Mouse (Mus musculus): ENCODE measurements around the gene Nbeal2. TPM values are rescaled to one million over a fixed set of nuclear protein-coding genes. Genes with fewer than 3 reads are reported as not detected.

Gene Nbeal2
- polyA plus RNA-seq, 1 experiment from 2014 or later = 10.9 TPM

DNA sequence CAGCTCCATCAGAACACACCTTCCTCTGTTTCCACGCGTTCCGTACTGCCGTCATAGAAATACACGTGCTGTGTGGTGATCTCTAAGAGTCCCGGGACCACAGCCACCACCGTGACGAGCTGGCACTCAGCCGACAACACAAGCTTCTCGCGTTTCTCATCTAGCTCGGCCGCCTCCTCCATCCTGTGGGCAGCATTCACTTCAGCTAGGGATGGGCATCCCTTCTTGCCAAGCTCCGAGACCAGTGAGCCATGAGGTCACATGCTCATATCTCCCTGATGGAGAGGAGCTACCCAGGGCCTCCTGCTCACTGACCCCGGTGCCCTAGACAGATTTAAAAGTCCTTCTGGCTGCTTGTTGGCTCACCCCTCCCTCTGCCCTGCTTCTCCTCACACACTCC, 23.8 kb downstream of the Nbeal2 start:
- no peak overlapping the region for H3K4me3 ChIP-seq (replicated peaks; ENCODE audit: low read length)
- no peak for ATAC-seq (ENCODE audit: insufficient read depth, low FRiP score)
- WGBS = 88% methylated on average over 15 of the region's 15 CpGs
- H3K4me1 ChIP-seq (ENCODE audit: control insufficient read depth, insufficient read depth, low read length) = peaks cover 4% of the 10 kb centered on the region; the same call in 1 of the 2 replicates
- H3K27me3 ChIP-seq (ENCODE audit: control insufficient read depth, insufficient read depth, low read length) = peaks cover 16% of the 10 kb centered on the region
- no peak overlapping the region for H3K4me2 ChIP-seq (ENCODE audit: low read depth, low read length)
- H3K9ac ChIP-seq (ENCODE audit: low read length) = no peak overlapping the region
- H3K36me3 ChIP-seq (ENCODE audit: control insufficient read depth, insufficient read depth, low read length) = no peaks in the 10 kb centered on the region
- no peak overlapping the region for H3K27ac ChIP-seq (ENCODE audit: low read length)
- no peaks in the 10 kb centered on the region for H3K9me3 ChIP-seq (replicated peaks; ENCODE audit: control insufficient read depth, low read length)

GRCm38 (mm10) chr9:110625350-110625908, 28.5 kb downstream of the Nbeal2 start:
- H3K9ac ChIP-seq (ENCODE audit: low read length) = peak overlapping the region; percentile 81
- no peak for ATAC-seq (ENCODE audit: insufficient read depth, low FRiP score)
- H3K4me3 ChIP-seq (replicated peaks; ENCODE audit: low read length) = peak overlapping the region; percentile 61
- H3K4me1 ChIP-seq (ENCODE audit: control insufficient read depth, insufficient read depth, low read length) = peaks cover 12% of the 10 kb centered on the region; the same call in 1 of the 2 replicates
- no peaks in the 10 kb centered on the region for H3K9me3 ChIP-seq (replicated peaks; ENCODE audit: control insufficient read depth, low read length)
- H3K4me2 ChIP-seq (ENCODE audit: low read depth, low read length) = peak overlapping the region; percentile 89
- peak overlapping the region; percentile 48; the same call in 1 of the 2 replicates for H3K27ac ChIP-seq (ENCODE audit: low read length)
- H3K27me3 ChIP-seq (ENCODE audit: control insufficient read depth, insufficient read depth, low read length) = no peaks in the 10 kb centered on the region
- 74% methylated on average over 11 of the region's 11 CpGs for WGBS
- H3K36me3 ChIP-seq (ENCODE audit: control insufficient read depth, insufficient read depth, low read length) = no peaks in the 10 kb centered on the region

DNA sequence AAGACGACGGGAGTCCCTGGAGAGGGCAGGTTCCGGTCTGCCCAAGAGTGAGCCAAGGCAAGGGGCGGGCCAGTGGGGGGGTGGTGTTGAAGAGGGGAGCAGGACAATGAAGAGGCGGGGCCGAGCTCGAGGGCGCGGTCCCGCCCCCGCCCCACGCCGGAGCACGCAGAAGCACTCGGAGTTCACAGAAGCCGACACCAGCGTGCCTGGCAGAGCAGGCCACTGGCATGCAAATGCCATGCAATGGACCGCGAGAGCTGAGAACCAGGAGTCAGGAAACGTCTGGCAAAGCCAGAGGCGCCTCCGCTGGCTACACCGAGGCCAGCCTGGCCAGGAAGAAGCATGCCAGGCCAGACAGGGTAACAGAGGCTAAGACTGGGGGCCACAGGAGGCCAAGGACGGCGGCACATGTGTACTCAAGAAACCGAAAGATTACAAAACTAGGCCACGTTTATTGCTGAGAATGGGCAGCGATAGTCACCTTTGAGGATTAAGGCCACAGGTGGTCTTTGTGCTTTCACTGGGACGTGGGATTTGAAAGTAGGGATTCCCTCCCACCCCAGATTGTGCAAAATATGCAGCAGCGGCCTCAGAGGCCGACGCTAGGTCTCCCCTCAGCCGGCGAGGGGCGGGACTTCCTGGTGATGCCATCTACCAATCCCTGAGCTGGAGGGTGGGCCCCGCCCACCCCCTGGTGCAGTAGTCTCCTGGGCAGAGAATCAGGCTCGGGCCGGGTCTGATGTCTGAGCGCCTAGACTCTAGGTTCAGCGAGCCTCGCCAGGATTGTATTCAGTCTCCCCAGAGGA, 29.4 kb downstream of the Nbeal2 start, which contains the start of gene Nradd:
TSS of gene Nradd (minus strand) at position 92 of the 806 bp plus-strand sequence.
- Histone ChIP-seq H3K9ac (ENCODE audit: low read length) (peak within 1 kb of the TSS; percentile 81), H3K4me3 (replicated peaks; ENCODE audit: low read length) (peak within 1 kb of the TSS; percentile 61), H3K27me3 (ENCODE audit: control insufficient read depth, insufficient read depth, low read length) (no peaks in the 10 kb centered on the region), H3K36me3 (ENCODE audit: control insufficient read depth, insufficient read depth, low read length) (0 out of 2 replicates have a peak, but pooled peaks cover 4% of the 10 kb centered on the region), H3K27ac (ENCODE audit: low read length) (peak within 1 kb of the TSS; percentile 80), H3K4me1 (ENCODE audit: control insufficient read depth, insufficient read depth, low read length) (peaks cover 12% of the 10 kb centered on the region; the same call in 1 of the 2 replicates), H3K4me2 (ENCODE audit: low read depth, low read length) (peak within 1 kb of the TSS; percentile 89), H3K9me3 (replicated peaks; ENCODE audit: control insufficient read depth, low read length) (no peaks in the 10 kb centered on the region)
- peak; percentile 94 for ATAC-seq (ENCODE audit: insufficient read depth, low FRiP score)
- WGBS = 2% methylated on average over 41 of the region's 41 CpGs

GRCm38 (mm10) chr9:110623416-110624195, 30.4 kb downstream of the Nbeal2 start:
- WGBS = 37% methylated on average over 8 of the region's 8 CpGs
- ATAC-seq (ENCODE audit: insufficient read depth, low FRiP score) = no peak
- H3K4me1 ChIP-seq (ENCODE audit: control insufficient read depth, insufficient read depth, low read length) = peaks cover 12% of the 10 kb centered on the region; the same call in 1 of the 2 replicates
- H3K36me3 ChIP-seq (ENCODE audit: control insufficient read depth, insufficient read depth, low read length) = 0 out of 2 replicates have a peak, but pooled peaks cover 4% of the 10 kb centered on the region
- H3K27me3 ChIP-seq (ENCODE audit: control insufficient read depth, insufficient read depth, low read length) = no peaks in the 10 kb centered on the region
- H3K4me2 ChIP-seq (ENCODE audit: low read depth, low read length) = peak overlapping the region; percentile 89
- peak overlapping the region; percentile 81 for H3K9ac ChIP-seq (ENCODE audit: low read length)
- H3K9me3 ChIP-seq (replicated peaks; ENCODE audit: control insufficient read depth, low read length) = no peaks in the 10 kb centered on the region
- H3K4me3 ChIP-seq (replicated peaks; ENCODE audit: low read length) = peak overlapping the region; percentile 61
- peak overlapping the region; percentile 80; the same call in 1 of the 2 replicates for H3K27ac ChIP-seq (ENCODE audit: low read length)

DNA sequence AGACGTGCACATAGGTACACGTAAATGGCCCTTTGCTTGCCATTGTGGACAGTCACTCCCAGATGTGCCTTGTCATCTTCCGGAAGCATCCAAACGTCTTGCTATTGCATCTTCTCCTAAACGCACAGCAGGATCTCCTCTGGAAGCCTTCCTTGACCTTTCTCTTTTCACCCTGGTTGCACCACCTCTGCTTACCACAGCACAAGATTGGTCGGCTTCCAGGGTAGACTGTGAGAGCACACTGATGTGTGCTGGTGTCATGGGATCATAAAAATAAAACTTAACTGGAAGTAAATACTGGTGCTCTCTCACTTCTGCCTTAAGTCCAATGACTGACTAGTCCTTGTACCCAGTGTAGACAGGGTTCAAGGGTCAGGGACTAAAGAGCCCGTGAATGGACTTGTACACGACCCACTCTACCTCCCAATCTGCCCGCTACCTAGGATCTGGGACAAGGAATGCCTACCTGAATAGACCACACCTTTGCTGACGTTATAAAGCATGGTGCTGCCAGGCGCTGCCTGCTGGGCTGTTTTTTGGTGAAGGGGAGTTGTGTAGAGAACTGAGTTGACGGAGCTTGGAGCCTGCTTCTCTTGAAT, 31.2 kb downstream of the Nbeal2 start:
- H3K4me2 ChIP-seq (ENCODE audit: low read depth, low read length) = no peak overlapping the region
- H3K27ac ChIP-seq (ENCODE audit: low read length) = no peak overlapping the region
- H3K4me3 ChIP-seq (replicated peaks; ENCODE audit: low read length) = no peak overlapping the region
- H3K36me3 ChIP-seq (ENCODE audit: control insufficient read depth, insufficient read depth, low read length) = peaks cover 9% of the 10 kb centered on the region
- ATAC-seq (ENCODE audit: insufficient read depth, low FRiP score) = no peak
- no peaks in the 10 kb centered on the region for H3K27me3 ChIP-seq (ENCODE audit: control insufficient read depth, insufficient read depth, low read length)
- H3K4me1 ChIP-seq (ENCODE audit: control insufficient read depth, insufficient read depth, low read length) = peaks cover 12% of the 10 kb centered on the region; the same call in 1 of the 2 replicates
- no peak overlapping the region for H3K9ac ChIP-seq (ENCODE audit: low read length)
- 69% methylated on average over 12 of the region's 12 CpGs for whole genome bisulfite sequencing
- no peaks in the 10 kb centered on the region for H3K9me3 ChIP-seq (replicated peaks; ENCODE audit: control insufficient read depth, low read length)

GRCm38 (mm10) chr9:110620685-110621084, 33.3 kb downstream of the Nbeal2 start:
- WGBS = 91% methylated on average over 7 of the region's 7 CpGs
- ATAC-seq (ENCODE audit: insufficient read depth, low FRiP score) = no peak
- H3K4me1 ChIP-seq (ENCODE audit: control insufficient read depth, insufficient read depth, low read length) = peaks cover 12% of the 10 kb centered on the region; the same call in 1 of the 2 replicates

DNA sequence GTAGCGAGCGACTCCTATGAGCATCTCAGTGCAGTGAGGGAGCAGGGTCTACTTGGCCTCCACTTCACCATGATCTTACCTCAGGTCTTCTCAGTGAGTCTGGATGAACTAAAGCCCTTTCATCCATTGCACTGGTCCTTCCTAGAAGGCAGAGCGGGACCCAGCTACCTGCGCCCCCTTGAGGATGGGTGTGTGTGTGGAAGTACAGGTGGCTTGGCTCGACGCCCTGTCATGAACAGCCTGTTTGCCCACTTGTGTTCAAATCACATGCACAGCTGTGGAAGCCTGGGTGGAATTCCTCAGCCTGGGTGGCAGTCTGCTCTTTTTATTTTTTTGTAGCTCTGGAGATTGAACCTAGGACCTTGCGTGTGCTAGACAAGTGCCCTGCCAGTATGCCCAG, 33.8 kb downstream of the Nbeal2 start:
- no peaks in the 10 kb centered on the region for H3K27me3 ChIP-seq (ENCODE audit: control insufficient read depth, insufficient read depth, low read length)
- no peak overlapping the region for H3K4me2 ChIP-seq (ENCODE audit: low read depth, low read length)
- peaks cover 21% of the 10 kb centered on the region for H3K36me3 ChIP-seq (ENCODE audit: control insufficient read depth, insufficient read depth, low read length)
- H3K27ac ChIP-seq (ENCODE audit: low read length) = no peak overlapping the region
- no peak overlapping the region for H3K9ac ChIP-seq (ENCODE audit: low read length)
- 81% methylated on average over 7 of the region's 7 CpGs for WGBS
- peaks cover 8% of the 10 kb centered on the region; the same call in 1 of the 2 replicates for H3K4me1 ChIP-seq (ENCODE audit: control insufficient read depth, insufficient read depth, low read length)
- no peaks in the 10 kb centered on the region for H3K9me3 ChIP-seq (replicated peaks; ENCODE audit: control insufficient read depth, low read length)
- ATAC-seq (ENCODE audit: insufficient read depth, low FRiP score) = no peak
- H3K4me3 ChIP-seq (replicated peaks; ENCODE audit: low read length) = no peak overlapping the region

More at GRCm38 (mm10) chr9:110620685-110621084, 33.3 kb downstream of the Nbeal2 start:
- Histone ChIP-seq H3K36me3 (ENCODE audit: control insufficient read depth, insufficient read depth, low read length) (peaks cover 17% of the 10 kb centered on the region), H3K27ac (ENCODE audit: low read length) (no peak overlapping the region), H3K9ac (ENCODE audit: low read length) (no peak overlapping the region), H3K27me3 (ENCODE audit: control insufficient read depth, insufficient read depth, low read length) (no peaks in the 10 kb centered on the region), H3K9me3 (replicated peaks; ENCODE audit: control insufficient read depth, low read length) (no peaks in the 10 kb centered on the region), H3K4me2 (ENCODE audit: low read depth, low read length) (no peak overlapping the region), H3K4me3 (replicated peaks; ENCODE audit: low read length) (no peak overlapping the region)

GRCm38 (mm10) chr9:110617081-110617480, 36.9 kb downstream of the Nbeal2 start:
- no peaks in the 10 kb centered on the region for H3K9me3 ChIP-seq (replicated peaks; ENCODE audit: control insufficient read depth, low read length)
- no peaks in the 10 kb centered on the region for H3K27me3 ChIP-seq (ENCODE audit: control insufficient read depth, insufficient read depth, low read length)
- no peak overlapping the region for H3K9ac ChIP-seq (ENCODE audit: low read length)
- ATAC-seq (ENCODE audit: insufficient read depth, low FRiP score) = no peak
- WGBS = 75% methylated on average over 3 of the region's 3 CpGs
- H3K4me2 ChIP-seq (ENCODE audit: low read depth, low read length) = no peak overlapping the region
- no peaks in the 10 kb centered on the region for H3K4me1 ChIP-seq (ENCODE audit: control insufficient read depth, insufficient read depth, low read length)
- H3K36me3 ChIP-seq (ENCODE audit: control insufficient read depth, insufficient read depth, low read length) = peaks cover 29% of the 10 kb centered on the region
- H3K27ac ChIP-seq (ENCODE audit: low read length) = peak overlapping the region; percentile 23; the same call in 1 of the 2 replicates
- H3K4me3 ChIP-seq (replicated peaks; ENCODE audit: low read length) = no peak overlapping the region

Data from stomach, embryonic 16.5 days (tissue).